Mouse (Mus musculus): Measurements from ENCODE around the gene Xpo6.
A peak's percentile ranks its signal among the peaks of the same experiment; 100 is the strongest.

The Xpo6 gene

GRCm38 (mm10) chr7:126126502-126126901, 73.8 kb downstream of the Xpo6 start:
- DNase-seq (ENCODE audit: low spot score in 2 of 2): no peak

GRCm38 (mm10) chr7:126121533-126121932, 78.8 kb downstream of the Xpo6 start:
- DNase-seq (ENCODE audit: low spot score in 2 of 2): no peak

GRCm38 (mm10) chr7:126119819-126120218, 80.5 kb downstream of the Xpo6 start:
- DNase-seq (ENCODE audit: low spot score in 2 of 2): no peak

GRCm38 (mm10) chr7:126113263-126113662, 87.0 kb downstream of the Xpo6 start:
- DNase-seq (ENCODE audit: low spot score in 2 of 2): peak in 1 of 2 experiments; percentile 36

- DNase-seq (ENCODE audit: low spot score in 2 of 2): no peak
Measured at GRCm38 (mm10) chr7:126111230-126111629, 89.1 kb downstream of the Xpo6 start.

GRCm38 (mm10) chr7:126109898-126110297, 90.4 kb downstream of the Xpo6 start:
- DNase-seq (ENCODE audit: low spot score in 2 of 2): no peak

GRCm38 (mm10) chr7:126100440-126100839, 99.9 kb downstream of the Xpo6 start:
- no peak for DNase-seq (ENCODE audit: low spot score in 2 of 2)

GRCm38 (mm10) chr7:126099835-126100234, 100.5 kb downstream of the Xpo6 start:
- DNase-seq (ENCODE audit: low spot score in 2 of 2): no peak

GRCm38 (mm10) chr7:126099163-126099775, 101.0 kb downstream of the Xpo6 start:
- DNase-seq (ENCODE audit: low spot score in 2 of 2): no peak

- DNase-seq (ENCODE audit: low spot score in 2 of 2): no peak
Measured at GRCm38 (mm10) chr7:126097219-126097915, 102.9 kb downstream of the Xpo6 start.

- DNase-seq (ENCODE audit: low spot score in 2 of 2): no peak
Measured at GRCm38 (mm10) chr7:126096596-126096995, 103.7 kb downstream of the Xpo6 start.

- DNase-seq (ENCODE audit: low spot score in 2 of 2): no peak
Measured at GRCm38 (mm10) chr7:126094738-126095137, 105.6 kb downstream of the Xpo6 start.

GRCm38 (mm10) chr7:126093162-126093561, 107.1 kb downstream of the Xpo6 start:
- DNase-seq (ENCODE audit: low spot score in 2 of 2): no peak

GRCm38 (mm10) chr7:126089782-126090181, 110.5 kb downstream of the Xpo6 start:
- peak in 1 of 2 experiments; percentile 66 for DNase-seq (ENCODE audit: low spot score in 2 of 2)

GRCm38 (mm10) chr7:126088155-126088554, 112.1 kb downstream of the Xpo6 start:
- no peak for DNase-seq (ENCODE audit: low spot score in 2 of 2)

- no peak for DNase-seq (ENCODE audit: low spot score in 2 of 2)
Measured at GRCm38 (mm10) chr7:126087602-126088001, 112.7 kb downstream of the Xpo6 start.

GRCm38 (mm10) chr7:126086321-126086741, 114.0 kb downstream of the Xpo6 start:
- DNase-seq (ENCODE audit: low spot score in 2 of 2): no peak

- DNase-seq (ENCODE audit: low spot score in 2 of 2): no peak
Measured at GRCm38 (mm10) chr7:126085154-126085553, 115.1 kb downstream of the Xpo6 start.

- no peak for DNase-seq (ENCODE audit: low spot score in 2 of 2)
Measured at GRCm38 (mm10) chr7:126083980-126084348, 116.3 kb downstream of the Xpo6 start.

- peak in 1 of 2 experiments; percentile 33 for DNase-seq (ENCODE audit: low spot score in 2 of 2)
Measured at GRCm38 (mm10) chr7:126083341-126083979, 116.8 kb downstream of the Xpo6 start.

GRCm38 (mm10) chr7:126082286-126082741, 118.0 kb downstream of the Xpo6 start, which contains the start of gene Gsg1l:
Gene Gsg1l, minus strand, starts transcription at chr7:126082411.
- DNase-seq (ENCODE audit: low spot score in 2 of 2): peak; percentile 53 to 61

GRCm38 (mm10) chr7:126081727-126082285, 118.5 kb downstream of the Xpo6 start:
- DNase-seq (ENCODE audit: low spot score in 2 of 2): peak; percentile 37 to 46
